Mouse (Mus musculus) embryonic fibroblast, embryonic 13.5 days (primary cell): Measurements from ENCODE around the gene Gla.

Experiments used
- CTCF ChIP-seq: IDR thresholded peaks from 2 replicates; pipeline ENCODE4 v1.5.1; 2011; ENCODE audit warnings: mild to moderate bottlenecking, control low read depth, low read length, moderate library complexity, borderline replicate concordance; ENCODE audit not compliant: insufficient read depth
- POLR2A ChIP-seq: IDR thresholded peaks from 2 replicates; pipeline ENCODE4 v1.6.1; 2011; ENCODE audit warnings: low read depth, mild to moderate bottlenecking, control low read depth, low read length, moderate library complexity

- TF ChIP-seq CTCF (no peak), POLR2A (no peak)
These were observed 8.5 kb upstream of the Gla start for GRCm38 (mm10) chrX:134609472-134609871.
